Mouse (Mus musculus) right cerebral cortex, postnatal 10 days (tissue): ENCODE measurements around the gene Prex1.
A peak's percentile ranks its signal among the peaks of the same experiment; 100 is the strongest.

Experiments used
- DNase-seq, 2 experiments: peaks; one replicate each; pipeline ENCODE4 v3.0.0; 2021; ENCODE audit warnings: low spot score in 2 of 2

Gene Prex1

DNA sequence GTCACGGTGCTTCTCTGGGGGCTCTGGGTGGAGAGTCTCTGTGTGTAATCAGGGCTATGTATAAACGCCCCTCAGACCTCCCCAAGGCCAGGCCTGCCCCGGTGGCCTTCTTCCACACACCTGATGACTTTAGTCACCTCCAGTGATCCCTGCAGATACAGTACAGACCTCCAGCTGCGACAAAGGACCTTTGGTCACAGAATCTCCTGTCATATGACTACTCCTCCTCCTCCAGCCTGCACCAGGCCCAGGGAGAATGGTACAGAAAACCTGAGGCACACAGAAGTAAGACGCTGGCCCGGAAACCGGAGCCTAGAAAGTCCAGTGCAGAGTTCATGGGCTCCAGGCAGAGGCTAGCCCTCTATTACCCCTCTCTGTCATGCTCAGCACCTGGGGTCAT is 152.8 kb downstream of the Prex1 start:
- DNase-seq = no peak

DNA sequence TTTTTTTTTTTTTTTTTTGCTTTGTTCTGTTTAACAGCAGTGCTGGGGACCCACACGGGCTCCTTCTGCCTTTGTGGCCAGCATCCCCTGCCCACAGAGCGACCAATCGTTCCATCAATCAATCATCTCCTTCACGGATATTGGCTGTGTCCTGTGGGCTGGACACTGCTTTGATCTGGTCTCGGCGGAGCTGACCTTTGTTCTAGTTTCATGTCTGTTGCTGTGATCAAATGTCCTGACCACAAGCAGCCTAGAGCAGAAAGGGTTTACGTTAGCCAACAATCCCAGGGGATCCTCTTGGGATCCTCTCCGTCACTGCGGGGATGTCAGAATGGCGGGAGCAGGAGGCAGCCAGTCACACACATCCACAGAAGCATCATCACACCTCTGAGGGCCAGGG is 154.1 kb downstream of the Prex1 start:
- no peak for DNase-seq

DNA sequence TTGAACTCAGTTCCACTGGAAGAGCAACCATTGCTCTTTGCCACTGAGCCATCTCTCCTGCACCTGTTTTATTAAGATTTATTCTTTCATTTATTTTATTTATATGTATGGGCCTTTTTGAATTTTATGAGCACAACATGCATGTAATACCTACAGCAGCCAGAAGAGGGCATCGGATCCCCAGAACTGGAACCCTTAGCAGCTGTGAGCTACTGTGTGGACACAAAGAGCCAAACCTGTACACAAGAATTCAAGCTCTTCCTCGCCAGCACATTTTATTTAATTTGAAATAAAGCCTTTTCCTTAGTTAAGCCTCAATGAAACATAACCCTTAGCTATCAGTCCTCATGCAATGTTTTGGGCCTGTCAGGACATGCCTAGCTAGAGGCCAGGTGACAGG is 158.1 kb downstream of the Prex1 start:
- peak in 1 of 2 experiments; percentile 68 for DNase-seq

DNA sequence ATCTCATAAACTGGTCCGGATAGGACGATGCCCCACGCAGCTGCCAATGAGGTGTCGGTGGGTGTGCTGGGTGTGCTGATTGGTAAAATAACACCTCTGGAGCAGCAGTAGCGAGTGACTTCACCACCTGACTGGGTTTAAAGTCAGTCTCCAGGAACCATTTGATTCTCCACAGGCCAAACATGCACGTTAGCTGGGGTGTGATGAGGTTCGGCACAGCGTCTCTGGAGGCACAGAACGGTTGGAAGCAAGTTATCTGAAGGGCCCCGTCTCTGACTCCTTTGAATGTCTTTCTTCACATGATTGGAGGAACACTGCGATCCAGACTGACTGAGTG is 159.5 kb downstream of the Prex1 start:
- no peak for DNase-seq

DNA sequence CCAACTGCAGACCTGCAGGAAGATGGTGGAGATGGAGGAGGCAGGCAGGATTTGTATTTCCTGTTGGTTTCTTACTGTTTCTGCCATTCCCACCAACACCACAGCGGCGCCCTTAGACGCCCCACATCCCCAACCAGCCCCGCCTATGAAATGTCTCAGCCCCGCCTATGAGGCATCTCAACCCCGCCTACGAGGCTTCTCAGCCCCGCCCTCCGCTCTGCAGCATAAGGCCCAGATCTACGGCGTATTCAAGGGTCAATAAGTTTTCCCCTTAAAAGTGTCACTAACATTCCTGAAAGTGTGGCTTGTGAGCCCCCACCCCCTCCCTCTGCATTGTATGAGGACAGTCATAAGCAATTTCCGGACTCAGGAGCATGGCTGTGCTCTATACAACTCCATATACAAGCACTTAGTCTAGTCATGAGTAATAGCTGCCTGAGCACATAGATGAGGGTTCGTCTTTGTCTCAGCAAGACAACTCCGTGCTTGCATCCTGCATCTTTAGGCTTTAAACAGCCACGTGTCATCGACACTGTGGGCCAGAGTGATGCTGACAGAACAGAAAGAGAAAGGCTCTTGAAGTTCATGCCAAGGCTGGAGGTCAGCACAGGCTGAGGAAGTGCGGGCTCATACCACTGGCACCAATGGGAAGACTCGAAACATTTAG is 160.0 kb downstream of the Prex1 start:
- DNase-seq = no peak

DNA sequence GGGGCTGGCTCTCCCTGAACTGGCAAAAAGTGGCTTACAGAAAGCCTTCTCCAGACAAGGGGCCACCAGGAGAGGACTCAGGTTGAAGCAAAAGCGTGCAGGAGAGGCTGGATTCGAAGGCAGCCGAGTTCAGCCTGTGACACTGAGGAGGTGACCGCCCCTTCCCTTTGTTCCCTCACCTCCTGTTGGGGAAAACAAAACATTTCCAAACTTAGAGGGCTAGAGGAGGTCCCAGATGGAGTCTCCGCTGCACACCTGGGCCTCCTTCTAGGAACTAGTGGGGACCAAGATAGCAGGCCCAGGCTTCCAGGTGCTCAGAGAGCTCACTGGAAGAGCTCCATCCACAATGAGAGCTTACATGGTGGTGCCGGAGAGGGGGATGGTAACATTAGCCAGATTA is 161.0 kb downstream of the Prex1 start:
- DNase-seq = no peak

DNA sequence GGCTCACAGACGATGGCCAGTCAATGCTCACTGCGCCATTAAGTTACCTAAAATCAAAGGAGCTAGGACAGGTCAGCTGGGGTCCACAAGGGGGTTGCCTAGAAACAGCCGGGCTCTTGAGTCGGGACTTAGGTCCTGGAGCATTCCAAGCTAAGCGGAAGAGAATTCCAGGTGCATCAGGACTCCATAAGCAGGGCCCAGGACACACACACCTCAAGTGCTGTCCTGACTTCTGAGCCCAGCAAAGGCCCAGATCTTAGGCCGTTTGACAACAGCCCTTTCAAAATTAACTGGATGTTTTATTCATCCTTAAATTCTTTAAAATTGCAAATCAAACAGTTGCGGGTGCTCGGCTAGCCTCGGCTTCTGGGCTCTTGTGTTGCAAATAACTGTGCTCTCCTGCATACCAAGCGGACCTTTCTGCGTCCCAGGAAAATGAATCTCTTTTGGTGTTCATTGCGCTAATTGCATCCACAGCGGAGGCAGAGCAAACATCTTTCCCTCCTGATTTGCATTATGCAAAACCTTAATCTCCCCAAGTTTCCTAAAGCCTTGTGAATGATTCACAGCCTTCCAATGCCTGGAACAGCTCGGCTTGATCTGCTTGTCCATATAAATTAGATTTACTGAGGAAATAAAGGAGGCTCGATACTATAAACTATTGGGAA is 161.7 kb downstream of the Prex1 start:
- no peak for DNase-seq

DNA sequence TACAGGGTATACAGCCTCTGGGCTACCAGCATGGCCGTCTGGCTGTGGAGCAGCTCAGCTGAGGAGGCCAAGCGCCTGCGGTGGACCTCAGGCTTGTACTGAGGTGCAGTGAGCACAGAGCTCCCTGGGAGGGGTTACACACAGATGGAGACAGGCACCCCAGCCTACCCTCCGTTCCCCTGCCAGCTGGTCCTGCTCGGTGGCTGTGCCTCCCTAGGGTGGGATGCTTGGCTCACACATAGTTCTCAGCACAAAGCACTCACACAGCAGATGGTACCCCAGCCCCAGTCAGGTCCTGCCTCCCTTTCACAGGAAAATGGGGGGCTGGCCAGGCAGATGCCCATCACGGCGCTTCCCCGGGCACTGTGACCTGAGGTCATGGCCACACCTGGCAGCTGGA is 163.8 kb downstream of the Prex1 start:
- DNase-seq = no peak

DNA sequence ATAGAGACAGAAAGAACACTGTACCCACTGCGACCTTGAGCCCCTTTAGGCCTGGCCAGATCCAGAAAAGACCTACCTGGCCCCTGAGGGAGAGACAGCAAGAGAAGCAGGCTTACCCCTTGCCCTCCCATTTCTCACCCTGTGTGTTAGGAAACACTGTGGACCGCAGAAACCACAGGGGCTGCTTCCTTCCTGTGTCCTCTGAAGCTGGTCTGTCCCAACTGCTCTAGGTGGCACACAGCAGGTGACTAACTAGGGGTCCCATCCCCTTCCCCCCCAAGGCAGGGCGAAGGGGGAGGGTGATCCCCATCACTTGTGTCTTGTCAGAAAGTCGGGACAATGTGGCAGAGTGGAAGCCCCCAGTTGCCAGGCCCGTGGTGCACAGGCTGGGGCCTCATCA is 164.6 kb downstream of the Prex1 start:
- DNase-seq = no peak

DNA sequence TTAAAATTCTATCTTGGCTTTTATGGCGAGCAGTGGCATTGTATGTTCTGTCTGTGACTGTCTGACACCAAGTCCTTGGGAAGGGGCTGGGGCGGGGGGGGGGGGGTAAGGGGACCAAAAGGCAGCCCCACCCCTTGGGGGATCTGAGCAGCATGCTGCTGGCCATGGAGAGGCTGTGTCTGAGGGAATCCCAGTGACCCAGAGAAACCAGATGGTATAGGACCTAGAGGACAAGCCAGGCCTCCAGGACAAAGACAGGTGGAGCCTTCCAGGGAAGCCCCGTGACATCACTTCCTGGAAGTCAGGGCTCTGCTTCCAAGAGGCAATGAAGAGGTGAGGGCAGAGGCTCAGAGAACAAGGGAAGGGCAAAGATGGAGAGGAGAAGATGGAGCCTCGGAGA is 168.1 kb downstream of the Prex1 start:
- DNase-seq = no peak

DNA sequence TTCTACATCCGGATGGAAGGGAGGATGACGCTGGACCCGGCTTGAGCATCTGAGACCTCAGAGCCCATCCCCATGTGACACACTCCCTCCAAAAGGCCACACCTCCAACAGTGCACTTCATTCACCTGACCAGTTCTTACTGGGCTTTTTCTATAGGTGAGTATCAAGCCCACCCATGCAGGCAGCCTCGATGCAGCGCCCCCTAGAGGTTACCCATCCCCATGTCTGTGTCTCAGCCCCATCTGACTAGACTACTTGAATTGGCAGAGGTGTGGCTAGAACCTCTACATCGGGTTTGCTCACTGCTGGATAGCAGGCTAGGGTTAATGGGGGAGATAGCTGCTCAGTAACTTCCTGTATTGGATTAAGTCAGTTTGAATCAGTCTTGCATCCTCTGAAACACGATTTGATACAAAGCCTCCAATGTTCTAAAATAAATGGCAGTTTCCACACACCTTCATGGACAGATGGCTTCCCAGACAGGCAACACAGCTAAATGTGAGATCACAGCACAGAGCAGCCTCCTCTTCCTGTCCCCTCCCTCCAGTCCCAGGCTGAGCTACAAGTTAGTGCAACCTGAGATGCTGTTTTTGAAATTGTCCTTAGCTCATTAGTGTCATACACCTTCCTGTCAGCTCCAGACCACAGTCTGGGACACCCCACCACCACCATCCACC is 168.9 kb downstream of the Prex1 start:
- no peak for DNase-seq

DNA sequence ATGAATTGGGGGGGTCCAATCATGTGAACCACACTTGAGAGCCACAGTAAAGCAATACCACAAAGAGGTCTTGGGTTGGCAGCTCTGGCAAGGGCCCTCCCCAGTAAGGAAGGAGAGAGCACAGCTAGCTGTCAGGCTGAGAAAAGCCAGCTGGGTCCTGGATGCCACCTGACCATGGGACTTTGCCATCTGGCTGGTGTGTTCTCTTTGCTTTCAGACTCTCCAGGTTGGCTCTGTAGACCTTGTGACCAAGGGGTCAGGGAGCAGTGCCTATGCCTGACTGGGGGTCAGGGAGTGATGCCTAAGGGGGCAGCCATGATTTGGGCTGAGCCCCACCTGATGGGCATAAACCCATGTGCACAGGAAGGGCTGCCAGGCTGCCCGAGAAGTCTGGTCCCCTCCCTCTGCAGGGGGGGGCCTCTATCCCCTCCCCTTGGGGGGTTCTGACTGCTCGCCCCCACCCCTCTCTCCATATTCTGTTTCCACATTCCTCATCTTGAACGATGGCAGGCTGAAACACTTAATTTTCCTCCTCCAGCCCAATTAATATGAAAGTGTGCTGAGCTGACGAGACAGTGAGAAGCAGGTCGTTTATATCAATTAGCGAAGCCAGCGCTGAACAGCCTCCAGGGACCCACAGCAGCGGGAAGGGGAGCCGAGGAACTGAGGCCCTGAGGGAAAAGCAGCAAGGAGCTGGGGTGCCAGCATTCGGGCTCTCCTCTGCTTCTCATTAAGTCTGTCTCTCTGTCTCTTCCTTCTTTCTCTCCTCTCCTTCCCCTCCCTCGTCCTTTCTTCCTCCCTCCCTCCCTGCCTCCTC is 172.3 kb downstream of the Prex1 start:
- DNase-seq = no peak

DNA sequence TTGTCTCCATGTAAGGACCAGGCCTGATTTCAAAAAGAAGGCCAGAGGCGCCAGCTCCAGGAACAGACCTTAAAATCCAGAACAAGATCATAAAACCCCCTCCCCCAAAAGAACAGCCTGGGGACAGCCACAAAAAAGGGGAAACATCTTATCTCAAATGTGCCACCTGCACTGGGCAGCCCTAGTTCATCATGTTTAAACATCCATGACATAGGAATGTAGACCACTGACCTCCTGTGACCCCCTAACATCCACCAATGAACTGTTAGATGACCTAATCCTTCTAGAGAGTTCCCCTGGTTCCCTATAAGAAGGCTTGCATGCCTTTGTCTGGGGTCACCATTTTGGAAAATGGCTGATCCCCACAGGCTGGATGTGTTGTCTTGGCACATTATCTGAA is 173.4 kb downstream of the Prex1 start:
- DNase-seq = no peak

DNA sequence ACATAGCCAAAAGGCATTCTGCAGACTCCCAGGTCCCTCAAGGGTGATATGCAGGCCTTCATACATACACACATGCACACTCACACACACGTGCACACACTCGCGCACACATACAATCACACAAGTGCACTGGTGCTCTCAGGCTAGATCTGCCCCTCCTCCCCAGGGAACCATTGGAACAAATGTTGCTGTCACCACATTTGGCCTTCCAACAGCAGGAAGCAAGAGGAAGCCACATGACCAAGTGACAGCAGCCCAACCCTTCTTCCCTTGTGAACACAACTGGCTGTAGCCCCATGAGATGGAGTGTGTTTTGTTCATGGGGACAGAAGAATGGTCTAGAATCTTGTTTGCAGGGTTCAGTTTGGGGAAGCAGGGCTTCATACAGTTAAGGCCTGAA is 176.7 kb downstream of the Prex1 start:
- no peak for DNase-seq

DNA sequence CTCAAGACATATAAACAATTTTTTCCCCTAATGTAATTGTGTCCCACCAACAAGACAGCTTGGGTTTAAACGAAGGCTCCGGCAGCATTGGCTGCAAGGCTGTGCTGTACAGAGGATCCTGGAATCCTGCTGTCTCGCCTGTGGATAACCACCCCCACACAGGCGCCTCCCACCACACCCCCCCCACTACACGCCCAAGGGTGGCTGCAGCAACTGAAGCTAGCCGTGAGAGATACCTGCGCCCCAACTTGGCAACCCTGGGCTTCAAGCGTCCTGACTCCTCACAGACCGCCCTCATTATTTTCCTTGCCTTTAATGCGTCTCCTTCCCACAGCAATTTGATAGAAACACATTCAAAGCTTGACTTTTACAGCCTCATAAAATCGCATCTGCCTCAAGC is 178.1 kb downstream of the Prex1 start:
- DNase-seq = no peak

DNA sequence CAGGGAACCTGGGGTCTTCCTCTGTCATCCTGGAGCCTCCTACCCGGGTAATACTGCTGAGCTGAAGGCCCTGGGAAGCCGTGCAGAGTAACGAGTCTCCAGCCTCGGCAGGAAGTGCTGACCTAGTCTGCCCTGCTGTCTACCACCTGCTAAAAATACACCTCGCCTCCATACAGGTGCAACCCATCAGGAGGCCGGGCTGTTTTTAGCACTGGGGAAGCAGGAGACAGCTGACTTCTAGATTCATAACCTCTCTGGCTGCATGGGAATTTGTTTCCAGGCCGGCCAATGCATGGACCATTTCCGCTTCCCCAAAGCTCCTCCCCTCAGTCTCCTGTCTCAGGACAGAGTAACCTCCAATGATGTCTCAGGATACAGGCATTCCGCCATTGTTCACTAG is 187.4 kb downstream of the Prex1 start:
- DNase-seq = no peak

DNA sequence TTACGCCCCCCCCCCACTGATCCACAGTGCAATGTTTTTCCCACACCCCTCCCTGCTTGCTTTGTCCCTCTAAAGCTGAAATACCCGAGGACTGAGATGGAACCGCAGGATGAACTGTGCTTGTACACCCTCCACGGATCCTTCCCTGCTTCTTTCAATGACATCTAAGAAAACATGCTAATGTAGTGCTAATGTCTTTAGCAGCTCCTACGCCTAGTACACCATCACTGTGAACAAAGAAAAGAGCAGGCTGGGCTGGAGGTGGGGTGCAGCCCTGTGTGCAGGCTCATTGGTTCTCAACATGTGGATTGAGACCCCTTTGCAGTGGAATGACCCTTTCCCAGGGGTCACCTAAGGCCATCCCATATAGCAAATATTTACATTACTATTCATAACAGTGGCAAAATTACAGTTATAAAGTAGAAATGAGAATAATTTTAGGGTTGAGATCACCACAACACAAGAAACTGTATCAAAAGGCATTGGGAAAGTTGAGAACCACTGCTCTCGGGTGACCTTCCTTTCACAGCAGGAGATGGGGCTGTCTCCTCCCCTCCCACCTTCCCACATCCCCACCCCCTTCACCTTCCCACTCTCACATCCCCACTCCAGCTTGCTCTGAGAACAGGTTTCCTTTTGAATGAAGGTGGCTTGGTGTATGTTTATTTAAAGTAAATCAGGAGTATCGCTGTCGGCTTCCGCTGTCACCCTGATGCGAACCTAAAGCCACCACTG is 190.3 kb downstream of the Prex1 start:
- no peak for DNase-seq

DNA sequence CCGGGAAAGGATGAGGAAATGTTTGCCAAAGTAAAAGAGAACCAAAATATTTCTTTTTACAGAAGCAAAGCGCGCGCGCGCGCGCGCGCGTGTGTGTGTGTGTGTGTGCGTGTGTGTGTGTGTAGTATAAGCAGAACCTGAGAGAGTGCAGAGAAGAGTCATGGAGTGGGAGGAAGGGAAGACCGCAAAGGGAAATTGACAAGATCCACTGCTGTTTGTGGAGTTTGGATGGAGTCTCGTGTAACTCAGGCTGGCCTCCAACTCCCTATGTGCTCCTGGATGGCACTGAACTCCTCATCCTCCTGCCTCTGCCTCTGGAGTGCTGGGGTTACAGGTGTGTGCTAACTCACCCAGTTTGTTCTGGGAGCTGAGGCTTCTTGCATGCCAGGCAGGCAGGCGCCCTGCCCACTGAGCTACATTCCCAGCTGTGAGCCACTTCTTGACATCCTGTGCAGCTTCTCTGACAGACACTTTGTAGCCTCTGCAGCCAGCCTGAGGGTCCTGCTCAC is 191.0 kb downstream of the Prex1 start:
- no peak for DNase-seq

DNA sequence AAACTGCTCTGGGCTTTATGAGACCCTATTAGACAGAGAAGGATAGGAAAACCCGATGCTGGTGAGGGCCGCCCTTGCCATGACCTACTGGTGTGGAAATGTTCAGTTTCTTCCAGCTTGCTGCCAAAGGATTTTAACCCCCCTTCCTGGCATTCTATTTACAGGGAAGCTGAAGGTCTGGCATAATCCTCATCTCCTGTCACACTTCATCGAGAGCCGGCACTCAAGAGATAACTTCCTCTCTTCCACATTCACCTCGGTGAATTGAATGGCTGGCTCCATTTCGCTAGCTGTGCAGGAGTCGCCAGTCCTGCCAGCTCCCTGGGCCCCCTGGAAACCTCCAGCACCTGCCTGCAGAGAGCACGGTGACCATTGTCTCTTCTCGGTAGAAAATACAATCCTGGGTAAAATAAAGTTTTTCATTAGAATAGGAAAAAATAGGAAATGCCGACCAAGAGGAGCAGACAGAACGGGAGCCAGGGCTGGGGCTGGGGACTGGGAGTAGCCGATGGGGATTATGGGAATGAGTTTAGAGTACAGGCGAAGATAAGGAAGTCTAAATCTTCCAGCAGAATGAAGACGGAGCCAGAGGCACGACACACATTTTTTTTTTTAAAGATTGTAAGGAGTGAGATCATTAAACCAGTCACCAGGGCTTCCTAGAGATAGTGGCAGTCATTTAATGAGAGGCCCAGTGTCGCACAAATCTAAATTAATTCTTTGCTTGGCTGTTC is 191.6 kb downstream of the Prex1 start:
- DNase-seq = no peak

DNA sequence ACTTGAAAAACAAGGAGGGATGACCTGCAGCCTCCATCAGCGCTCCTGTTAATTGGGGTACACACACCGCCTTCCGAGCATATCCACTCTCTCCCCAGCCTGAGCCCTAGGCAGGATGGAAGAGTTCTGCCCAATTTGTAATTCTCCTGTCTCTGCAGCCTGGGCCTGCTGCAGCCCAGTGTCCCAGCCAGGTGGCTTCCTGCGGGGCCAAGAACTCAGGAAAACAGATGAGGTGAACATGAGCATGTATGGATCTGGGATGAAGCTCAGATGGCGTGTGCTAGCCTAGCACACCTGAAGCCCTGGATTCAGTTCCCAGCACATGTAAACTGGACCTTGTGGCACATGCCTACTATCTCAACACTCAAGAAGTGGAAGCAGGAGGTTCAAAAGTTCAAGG is 192.2 kb downstream of the Prex1 start:
- DNase-seq = no peak

DNA sequence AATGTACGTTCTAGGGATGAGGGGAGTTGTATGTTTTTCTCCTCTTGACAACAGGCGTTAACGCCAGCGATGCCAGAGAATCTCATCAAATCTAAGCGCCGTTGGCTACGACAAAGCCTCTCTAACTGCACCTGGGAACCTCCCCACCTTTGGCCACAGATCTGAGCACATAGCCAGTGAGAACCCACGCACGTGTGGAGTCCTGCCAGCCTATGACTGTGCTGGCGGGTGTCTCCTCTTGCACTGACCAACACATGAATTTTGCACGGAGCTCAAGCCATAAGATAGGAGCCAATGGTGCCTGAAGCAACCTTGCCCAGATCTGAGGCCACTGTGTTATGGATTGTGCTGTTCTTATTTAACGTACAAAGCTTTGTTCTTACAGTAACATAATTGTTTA is 193.1 kb downstream of the Prex1 start:
- DNase-seq = no peak
